Mouse (Mus musculus): ENCODE data around the gene Gm15517.
"Not testable (repeated sequence)": the region's sequence is repeated elsewhere in the genome, so short reads cannot be mapped to it uniquely, and the experiment has no call there.

The Gm15517 gene

GRCm38 (mm10) chr7:44271309-44271708, 10.1 kb downstream of the Gm15517 start:
- no peak for DNase-seq

GRCm38 (mm10) chr7:44272546-44272945, 11.3 kb downstream of the Gm15517 start:
- no peak for DNase-seq

DNA sequence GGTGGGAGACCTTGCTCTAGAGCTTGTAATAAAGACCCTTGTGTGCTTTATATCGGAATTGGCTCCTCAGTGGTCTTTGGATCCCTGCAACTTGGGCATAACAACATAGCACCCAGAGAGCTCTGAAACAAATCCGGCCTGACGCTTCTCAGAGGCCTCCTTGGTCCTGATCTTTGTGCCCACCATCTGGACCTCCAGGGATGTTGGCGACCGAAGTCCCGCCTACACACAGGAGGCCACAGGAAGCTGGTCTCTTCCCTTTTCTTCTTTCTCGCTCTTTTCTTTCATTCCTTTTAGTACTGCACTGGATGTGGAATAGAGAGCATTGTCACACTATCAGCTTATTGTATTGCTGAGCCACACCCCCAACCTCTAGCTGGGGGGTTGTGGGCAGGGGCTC, 12.2 kb downstream of the Gm15517 start:
- no peak for DNase-seq

DNA sequence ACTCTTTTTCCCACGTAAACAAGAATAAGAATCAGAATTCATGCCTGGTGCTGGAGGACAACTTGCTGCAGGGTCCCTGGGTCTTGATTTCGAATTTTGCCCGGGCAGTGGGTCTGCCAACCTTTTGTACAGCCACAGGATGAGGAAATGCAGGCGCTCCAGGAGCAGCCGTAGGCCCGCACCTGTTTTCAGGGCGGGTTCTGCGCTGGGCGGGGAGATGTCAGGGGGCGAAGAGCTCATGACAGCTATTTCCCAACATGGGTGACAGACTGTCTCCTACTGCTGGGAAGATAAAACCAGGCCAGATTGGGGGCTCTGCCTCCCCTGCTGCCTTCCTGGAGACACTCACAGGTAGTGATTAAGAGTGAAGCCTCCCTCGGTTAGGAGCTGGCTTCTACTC, 12.8 kb downstream of the Gm15517 start:
- no peak for DNase-seq

GRCm38 (mm10) chr7:44275546-44275945, 14.3 kb downstream of the Gm15517 start:
- DNase-seq = no peak

- DNase-seq = no peak
Observed at GRCm38 (mm10) chr7:44276461-44277249, 15.4 kb downstream of the Gm15517 start.

DNA sequence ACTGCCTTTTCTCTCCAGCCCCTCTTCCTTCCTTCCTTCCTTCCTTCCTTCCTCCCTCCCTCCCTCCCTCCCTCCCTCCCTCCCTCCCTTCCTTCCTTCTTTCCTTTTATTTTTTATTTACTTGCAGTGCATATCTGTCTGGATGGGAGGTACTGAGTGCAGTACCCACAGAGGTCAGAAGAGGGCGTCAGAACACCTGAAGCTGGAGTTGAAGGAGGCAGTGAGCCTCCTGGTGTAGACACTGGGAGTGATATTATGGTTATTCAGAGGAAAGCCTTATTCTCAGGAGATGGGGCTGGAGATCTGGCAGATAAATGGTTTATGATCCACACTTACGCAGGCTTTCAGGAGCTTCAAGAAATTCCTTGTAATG, 16.0 kb downstream of the Gm15517 start:
- DNase-seq = peak; percentile 28

- no peak for DNase-seq
Observed at GRCm38 (mm10) chr7:44280959-44281358, 19.7 kb downstream of the Gm15517 start.

- no peak for DNase-seq
Observed at GRCm38 (mm10) chr7:44281586-44281985, 20.3 kb downstream of the Gm15517 start.

GRCm38 (mm10) chr7:44287760-44288159, 26.5 kb downstream of the Gm15517 start:
- no peak for DNase-seq

GRCm38 (mm10) chr7:44290986-44291385, 29.7 kb downstream of the Gm15517 start:
- no peak for DNase-seq

- DNase-seq = no peak
Observed at GRCm38 (mm10) chr7:44291418-44291817, 30.2 kb downstream of the Gm15517 start.

DNA sequence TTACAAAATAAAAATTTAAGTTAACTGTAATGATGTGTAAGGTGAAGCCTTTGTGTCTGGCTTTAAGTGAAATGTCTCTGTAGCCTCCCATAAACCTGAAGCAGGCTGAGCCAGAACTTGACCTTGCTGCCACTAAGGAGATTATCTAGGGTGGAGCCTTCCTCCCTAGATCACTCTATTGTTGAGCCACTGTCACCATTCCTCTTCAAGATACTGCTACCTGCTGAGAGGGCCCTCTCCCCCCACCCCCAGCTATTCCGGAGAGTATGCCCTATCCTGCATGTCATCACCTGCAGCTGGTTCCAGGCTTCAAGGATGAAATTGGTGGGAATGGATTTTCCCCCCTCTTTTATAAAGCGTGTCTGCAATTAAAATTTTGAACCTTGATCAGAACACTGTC, 36.3 kb downstream of the Gm15517 start:
- DNase-seq = not testable (repeated sequence)

- DNase-seq = no peak
Observed at GRCm38 (mm10) chr7:44303346-44304340, 42.4 kb downstream of the Gm15517 start.

GRCm38 (mm10) chr7:44304463-44304774, 43.2 kb downstream of the Gm15517 start:
- DNase-seq = no peak

GRCm38 (mm10) chr7:44304775-44305641, 43.8 kb downstream of the Gm15517 start:
- peak; percentile 99 for DNase-seq

- no peak for DNase-seq
Observed at GRCm38 (mm10) chr7:44305686-44306085, 44.4 kb downstream of the Gm15517 start.

DNA sequence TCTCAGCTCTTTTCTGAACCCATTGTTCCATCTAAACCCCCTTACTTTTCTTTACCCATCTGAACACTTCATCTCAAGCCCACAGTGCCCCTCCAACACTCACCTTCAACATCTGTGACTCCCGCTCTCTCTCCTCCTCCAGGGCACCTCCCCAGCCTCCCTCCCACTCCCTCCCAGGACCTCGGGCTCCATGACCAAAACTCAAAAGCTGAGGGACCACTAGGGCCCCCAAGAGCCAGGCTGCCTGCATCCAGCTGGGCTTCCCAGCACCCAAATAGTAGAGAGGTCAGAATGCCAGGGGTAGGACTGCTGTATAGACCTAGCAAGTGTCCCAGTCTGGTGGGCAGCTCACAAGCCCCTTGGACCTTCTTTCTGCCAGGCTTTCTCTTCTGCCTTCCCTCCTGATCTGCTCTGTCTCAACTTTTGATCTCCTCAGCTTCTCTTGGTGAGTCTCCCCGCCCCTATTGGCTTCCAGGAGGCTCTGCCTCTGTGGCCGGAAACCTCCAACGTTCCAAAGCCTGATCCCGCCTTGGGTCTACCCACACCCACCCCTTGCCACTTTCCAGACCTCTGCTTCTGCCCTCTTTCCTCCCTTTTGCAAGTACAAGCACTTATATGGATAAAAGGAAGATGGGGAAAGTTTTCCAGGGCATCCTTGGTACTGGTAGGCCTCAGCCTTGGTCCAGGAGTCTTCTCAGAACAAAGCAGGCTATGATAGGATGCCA, 45.4 kb downstream of the Gm15517 start, which contains the start of gene Clec11a:
Gene Clec11a (minus strand): TSS at position 387 of the 725 bp plus-strand sequence.
- no peak for DNase-seq

DNA sequence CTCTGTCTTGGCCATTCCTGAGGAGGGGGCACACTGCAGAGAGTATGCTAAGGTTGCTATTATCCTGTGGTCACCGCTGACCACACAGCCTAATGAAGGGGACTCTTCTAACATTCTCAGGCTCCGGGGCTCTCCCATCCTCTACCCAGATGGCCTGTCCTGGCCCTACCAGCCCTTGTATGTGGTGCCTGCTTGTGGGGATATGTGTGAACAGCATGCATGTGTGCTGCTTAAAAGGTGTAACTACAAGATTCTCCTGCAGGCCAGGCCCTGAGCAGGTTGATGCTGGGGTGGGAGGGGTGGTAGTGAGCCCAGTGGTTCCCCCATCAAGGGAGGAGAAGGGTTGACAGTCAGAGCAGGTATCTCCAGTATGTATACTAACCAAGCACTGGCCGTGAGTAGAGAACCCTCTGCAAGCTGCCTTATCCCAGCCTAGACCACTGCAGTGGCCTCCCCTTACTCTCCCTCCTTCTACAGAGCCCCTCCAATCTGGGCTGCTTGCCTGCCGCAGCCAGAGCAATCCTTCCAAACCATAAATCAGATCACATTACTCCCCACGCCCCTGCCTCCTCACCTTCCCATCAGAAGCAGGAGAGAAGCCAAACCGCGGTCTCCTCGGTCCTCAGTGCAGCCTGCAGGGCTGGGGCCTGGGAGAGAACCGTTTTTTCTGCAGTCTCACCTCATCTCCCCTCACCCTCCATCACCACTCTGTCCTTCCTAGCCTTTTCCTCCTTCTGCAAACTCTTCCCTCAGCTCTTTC, 46.2 kb downstream of the Gm15517 start:
- DNase-seq = peak; percentile 25

DNA sequence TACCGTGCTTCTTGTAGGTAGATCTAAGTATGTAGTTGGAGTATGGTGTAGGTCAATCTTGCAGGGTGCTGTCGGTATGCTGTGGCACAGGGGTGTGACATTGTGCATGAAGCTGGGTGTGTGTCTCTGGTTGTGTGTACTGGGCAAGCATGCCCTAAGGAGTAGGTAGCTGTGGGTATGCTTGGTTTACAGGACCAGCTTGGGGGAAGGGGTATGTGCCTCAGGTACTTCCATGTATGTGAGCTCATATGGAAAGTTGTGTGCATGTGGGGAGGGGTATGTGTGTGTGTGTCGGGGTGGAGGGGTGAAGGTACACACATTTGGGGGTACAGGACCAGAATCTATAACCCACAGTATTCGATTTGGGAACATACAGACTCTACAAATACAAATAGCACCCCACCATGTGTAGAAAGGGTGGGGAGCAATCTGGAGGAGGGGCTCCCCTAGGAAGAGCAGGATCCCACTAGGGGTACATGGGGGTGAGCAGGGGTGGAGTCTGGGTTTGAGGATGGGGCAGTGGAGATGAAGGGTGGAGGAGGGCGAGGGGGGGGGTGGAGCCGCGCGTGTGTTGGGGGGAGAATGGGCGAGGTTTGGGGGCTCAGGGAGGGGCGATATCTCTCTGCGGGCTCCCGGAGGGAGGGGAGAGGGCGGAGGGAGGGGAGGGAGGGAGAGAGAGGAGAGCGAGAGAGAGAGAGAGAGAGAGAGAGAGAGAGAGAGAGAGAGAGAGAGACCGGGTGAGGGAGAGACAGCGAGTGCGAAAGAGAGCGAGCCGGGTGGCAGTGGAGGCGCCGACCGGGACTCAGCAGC, 48.4 kb downstream of the Gm15517 start, which contains the start of gene Shank1:
Gene Shank1 (plus strand): TSS at position 779 of the 810 bp plus-strand sequence.
- DNase-seq = peak; percentile 43

Data from embryo, embryonic 11 days (tissue).